Mouse (Mus musculus) left cerebral cortex, postnatal 36 days (tissue): ENCODE data around the gene Mecom. TPM values are rescaled to one million over a fixed set of nuclear protein-coding genes. Genes with fewer than 3 reads are reported as not detected.
A peak's percentile ranks its signal among the peaks of the same experiment; 100 is the strongest.

Source experiments
- DNase-seq, 2 experiments: peaks; one replicate each; pipeline ENCODE4 v3.0.0; 2021 to 2022; ENCODE audit warnings: low spot score in 2 of 2, mixed read lengths in 1 of 2
- intact Hi-C: fragments of 180-260 bp; cut with DNase I; formaldehyde crosslinking; loops from one replicate; pipeline ENCODE4 v1.15.1; 2025
- total RNA-seq, 2 experiments: library from RNA; stranded (reverse); gene quantifications; 2 replicates each; pipeline ENCODE4 v1.2.3; 2021

The Mecom gene
- total RNA-seq, 2 experiments from 2014 or later = 2.2 to 5.0 TPM

- DNase-seq = no peak
- intact Hi-C loops = no loop called here
Observed at GRCm38 (mm10) chr3:30392662-30393061, 155.1 kb downstream of the Mecom start.

GRCm38 (mm10) chr3:30392218-30392617 is 155.6 kb downstream of the Mecom start:
- intact Hi-C loops = no loop called here

DNA sequence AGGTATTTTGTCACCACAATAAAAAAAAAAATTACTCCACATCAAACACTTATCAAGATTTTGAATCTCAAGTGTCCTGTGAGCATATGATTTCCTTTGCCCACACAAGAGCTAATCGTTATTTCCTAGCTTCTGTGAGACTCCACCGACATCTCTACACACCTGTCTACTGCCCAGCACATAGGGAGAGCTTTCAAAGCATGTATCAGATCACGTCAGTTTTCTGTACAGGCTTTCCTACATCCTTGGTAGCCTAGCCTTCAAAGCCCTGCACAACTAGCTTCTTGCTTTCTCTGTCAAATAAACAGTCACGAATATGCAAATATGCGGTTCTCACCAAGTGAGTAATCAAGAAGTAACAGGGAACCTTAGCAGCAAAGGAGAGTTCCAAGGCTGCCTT is 157.5 kb downstream of the Mecom start:
- intact Hi-C loops = no loop called here
- DNase-seq = no peak

More at GRCm38 (mm10) chr3:30392218-30392617, 155.6 kb downstream of the Mecom start:
- DNase-seq = no peak

DNA sequence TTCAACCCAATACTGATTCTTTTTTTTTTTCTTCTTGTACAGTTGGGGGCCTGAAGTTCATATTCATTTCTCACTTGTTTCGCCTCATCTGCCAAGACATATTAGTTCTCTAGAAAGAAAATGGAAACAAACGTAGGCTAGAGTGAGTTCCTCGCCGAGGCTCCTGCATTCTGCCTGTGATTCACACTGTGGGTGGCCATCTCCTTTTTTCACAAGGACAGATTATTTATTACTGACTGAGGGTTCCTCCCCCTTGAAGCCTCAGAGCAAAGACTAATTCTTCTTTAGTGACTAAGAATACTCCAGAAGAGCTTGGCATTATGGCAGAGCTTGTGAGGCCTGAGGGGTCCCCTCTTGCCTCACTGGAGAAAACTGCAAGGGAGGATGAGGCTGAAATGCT is 167.5 kb downstream of the Mecom start:
- intact Hi-C loops = no loop called here
- DNase-seq = peak in 1 of 2 experiments; percentile 6

DNA sequence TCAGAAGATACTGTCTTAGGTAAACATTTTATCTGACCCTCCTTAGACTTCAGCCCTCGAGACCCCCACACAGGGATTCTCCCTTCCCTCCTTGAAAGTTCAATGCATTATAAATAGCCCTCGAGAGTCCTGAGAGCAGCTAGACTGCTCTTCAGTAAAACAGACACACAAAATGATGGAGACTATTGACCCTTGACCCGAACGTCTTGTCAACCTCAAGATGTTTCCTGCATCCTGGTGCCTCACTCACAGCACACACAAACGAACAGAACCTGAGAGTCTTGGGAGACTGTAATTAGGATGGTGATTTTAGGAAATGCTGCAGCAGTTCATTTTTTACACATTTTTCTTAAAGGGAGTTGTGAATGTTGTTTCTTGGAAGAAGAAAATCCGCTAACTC is 168.5 kb downstream of the Mecom start:
- no peak for DNase-seq
- intact Hi-C loops = no loop called here

GRCm38 (mm10) chr3:30371472-30371871 is 176.3 kb downstream of the Mecom start:
- intact Hi-C loops = no loop called here
- no peak for DNase-seq

DNA sequence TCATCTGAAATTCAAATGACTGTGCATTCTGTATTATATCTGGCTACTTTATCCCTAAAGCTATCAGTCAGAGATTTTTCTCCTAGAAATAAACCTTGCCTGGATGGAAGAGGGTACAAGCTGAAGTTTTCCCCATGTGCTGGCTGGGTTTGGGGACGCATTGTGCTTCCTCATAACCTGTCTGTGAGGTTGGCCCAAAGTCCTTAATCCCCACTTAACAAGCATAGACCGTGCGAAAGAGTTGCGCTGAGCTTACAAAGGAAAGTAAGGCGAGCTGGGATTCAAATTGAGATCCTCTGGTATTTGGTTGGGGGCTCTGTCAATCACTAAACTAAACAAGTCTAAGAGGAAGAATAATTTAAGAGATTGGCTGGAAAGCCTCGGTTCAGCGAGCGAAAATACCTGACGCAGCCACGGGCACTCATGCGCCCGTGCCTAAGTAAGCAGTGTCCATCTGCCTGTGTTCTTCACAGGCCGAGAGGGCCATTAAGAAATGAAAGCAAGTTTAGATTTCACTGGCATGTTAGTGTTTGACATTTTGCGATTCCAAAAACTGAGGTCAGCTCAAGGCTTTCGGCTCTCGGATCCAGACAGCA is 176.8 kb downstream of the Mecom start:
- intact Hi-C loops = no loop called here
- DNase-seq = no peak

DNA sequence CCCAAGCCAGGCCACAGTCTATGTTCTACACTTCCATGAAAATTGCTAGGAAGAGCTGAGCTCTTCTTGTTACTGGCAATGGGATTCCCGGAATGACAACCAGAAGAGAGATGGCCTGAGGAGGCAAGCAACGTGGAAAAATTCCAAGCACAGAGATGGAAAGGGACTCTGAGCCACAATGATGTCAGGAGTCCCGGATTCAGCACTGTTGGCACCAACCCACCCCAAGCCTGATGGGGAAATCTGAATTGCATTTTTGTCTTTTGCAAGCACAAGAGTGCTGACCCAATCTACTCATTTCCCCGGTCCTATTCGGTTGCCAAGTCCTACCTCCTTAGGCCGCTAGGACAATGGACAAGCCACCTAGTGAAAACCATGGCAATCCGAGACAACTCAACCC is 181.2 kb downstream of the Mecom start:
- no peak for DNase-seq
- intact Hi-C loops = no loop called here

GRCm38 (mm10) chr3:30361190-30361589 is 186.6 kb downstream of the Mecom start:
- intact Hi-C loops = no loop called here
- no peak for DNase-seq

DNA sequence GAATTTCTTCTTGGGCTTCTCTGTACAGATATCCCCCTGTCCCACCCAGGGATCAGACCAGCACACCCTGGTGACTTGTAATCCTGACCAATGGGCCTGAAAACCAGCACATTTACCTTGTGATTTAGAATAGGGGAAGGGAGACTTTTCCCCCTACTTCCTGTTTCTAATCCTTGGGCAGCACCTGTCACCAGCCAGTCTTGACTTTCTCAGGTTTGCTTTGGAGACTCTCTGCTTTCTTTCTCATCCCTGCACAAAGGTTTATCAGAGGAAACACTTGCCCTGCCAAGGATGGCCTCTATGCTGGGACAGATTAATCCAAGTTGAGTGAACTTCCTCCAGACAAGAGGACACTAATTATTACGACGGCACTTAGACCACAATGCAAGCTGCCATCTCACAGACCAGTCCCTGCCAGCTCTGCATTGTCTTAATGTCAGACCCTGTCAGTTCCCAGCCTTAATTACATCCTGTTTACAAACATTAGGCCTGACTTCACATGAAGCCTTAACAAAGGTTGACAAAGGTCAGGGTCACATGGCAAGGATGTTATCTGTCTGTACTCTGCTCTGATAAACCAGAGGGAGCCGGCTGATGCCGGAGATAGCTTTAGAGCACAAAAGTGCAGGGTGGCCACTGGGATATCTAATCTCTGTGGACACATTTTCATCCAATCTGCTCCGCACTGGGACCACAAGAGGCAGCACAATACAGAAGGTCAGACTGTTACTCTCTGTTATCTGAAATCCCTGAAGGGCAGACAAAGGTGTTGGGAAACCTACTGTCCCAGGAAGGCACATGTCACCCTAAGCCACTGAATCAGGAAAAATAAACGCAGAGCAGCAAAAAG is 193.7 kb downstream of the Mecom start:
- no peak for DNase-seq
- intact Hi-C loops = no loop called here

GRCm38 (mm10) chr3:30349279-30349678 is 198.5 kb downstream of the Mecom start:
- no peak for DNase-seq
- intact Hi-C loops = no loop called here

GRCm38 (mm10) chr3:30344151-30344550 is 203.7 kb downstream of the Mecom start:
- DNase-seq = no peak
- intact Hi-C loops = no loop called here

DNA sequence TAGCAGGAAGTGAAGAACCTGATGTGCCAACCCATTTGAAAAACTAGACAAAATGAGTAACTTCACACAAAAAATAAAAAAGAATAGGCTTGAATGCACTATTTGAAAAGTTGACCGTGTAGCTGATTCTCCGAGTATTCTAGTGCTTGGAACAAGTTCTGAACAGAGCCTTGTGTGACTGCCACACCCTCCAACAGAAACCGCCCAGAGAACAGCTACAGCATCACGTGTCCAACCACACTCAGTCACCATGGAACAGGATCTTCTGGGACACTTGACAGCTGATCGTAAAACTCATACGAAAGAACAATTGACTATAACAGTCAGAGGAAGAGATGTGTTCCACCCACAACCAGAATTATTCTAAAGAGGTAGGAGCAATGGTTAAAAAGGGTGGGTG is 215.5 kb downstream of the Mecom start:
- intact Hi-C loops = no loop called here
- DNase-seq = no peak

GRCm38 (mm10) chr3:30330476-30330875 is 217.3 kb downstream of the Mecom start:
- DNase-seq = no peak
- intact Hi-C loops = no loop called here

DNA sequence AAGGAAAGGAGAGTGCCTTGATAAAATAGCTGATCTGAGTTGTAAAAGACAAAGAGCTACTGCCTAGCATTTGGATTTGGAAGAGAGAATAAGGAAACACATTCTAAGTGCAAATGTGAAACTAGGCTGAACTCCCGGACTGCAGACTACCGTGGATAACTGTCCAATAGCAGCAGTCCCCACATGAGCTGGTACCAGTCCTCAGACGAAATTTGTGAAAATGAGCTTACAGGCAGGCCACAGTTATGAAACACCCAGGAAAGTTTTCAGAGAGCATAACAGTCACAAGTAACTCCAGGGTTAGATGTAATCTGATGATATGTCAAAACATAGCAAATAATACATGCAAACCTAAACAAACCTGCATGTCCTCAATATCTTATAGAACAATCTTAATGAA is 217.8 kb downstream of the Mecom start:
- intact Hi-C loops = no loop called here
- DNase-seq = no peak

DNA sequence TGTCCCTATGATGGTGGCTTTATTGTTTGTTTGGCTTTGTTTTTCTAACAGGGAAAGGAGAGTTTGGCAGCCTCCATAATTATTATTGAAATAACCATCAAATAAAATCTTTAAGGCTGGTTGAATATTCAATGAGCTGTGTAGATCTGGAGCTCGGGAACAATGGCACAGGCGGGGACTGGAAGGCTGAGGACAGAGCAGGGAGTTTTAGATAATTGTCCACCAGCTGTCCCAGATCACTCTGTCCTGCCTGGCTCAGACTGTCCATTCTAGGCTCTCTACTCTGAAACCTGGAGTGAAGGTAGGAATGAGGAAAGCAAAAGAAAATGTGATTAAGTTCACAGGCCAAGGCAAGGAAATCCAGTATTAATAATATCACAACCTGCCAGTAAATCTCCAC is 232.9 kb downstream of the Mecom start:
- DNase-seq = no peak
- intact Hi-C loops = no loop called here

- no peak for DNase-seq
- intact Hi-C loops = no loop called here
Observed at GRCm38 (mm10) chr3:30308081-30308480, 239.7 kb downstream of the Mecom start.

DNA sequence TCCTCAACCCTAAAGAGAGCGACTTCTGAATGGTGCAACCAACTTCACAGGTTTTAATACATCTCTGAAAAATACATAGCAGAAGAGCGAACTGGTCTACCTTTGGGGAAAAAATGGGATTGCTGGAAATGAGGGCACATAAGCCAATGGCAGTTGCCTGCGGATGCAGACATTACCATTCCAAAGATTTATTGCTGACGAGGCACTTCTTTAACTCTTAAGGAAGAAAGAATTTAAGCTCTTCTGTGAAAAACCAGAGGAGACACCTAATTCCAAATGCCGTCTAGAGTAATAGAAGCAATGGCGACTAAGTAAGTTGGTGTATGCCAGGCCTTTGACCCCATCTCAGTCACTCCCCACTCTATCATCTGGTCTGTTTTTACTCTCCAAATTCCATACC is 240.2 kb downstream of the Mecom start:
- DNase-seq = no peak
- intact Hi-C loops = no loop called here

DNA sequence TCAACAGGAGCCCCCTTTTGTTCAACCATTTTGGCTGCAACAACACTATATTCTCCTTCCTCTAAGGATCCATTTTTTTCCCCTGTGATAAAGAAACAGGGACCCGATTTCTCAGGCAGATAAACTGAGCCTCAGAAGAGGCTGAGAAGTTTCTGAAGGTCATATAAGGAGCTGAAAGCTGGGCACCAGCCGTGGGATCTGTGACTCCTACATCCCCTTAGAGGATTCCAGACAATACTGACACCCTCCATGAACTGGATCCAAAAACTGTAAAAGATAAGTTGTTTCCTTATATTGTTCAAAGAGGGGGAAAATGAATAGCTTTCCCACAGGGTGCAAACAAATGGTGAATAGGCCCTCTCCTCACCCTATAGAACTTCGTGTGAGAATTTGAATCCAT is 241.7 kb downstream of the Mecom start:
- DNase-seq = no peak
- intact Hi-C loops = no loop called here

DNA sequence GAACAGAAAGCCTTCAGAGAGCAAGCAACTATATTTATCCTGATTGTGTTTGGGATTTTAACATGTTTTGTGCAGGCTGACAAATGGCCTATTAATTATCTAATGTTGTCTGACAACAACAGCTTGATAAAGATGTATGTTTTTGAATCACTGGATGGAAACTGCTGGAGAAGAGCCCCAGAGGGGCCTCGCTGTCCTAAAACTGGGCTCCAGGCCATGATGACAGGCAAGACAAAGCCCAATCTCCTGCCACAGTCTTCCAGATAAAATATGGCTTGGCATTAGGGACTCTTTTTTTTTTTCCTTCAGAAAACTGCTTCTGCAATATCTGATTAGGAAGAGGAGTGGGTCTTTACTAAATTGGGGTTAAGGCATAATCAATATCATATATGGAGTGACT is 248.3 kb downstream of the Mecom start:
- intact Hi-C loops = no loop called here
- no peak for DNase-seq

DNA sequence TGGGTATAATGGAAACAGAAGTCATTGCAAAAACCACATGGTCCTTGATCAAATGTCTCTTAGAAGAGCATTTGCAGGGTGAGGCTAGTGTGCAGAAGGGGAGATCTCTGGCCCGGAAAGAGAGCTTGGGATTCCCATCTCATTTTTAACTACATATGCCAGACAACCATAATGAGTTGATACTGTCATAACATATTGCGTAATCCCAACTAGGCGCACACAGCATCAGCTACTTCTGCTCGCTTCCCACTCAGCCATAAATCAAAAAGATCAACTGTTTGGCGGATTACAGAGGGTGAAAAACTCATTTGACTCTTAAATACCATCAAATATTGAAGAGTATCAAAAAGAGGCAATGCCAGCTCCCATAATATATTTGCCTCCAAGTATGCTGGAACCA is 253.4 kb downstream of the Mecom start:
- no peak for DNase-seq

More for the DNA sequence above, 253.4 kb downstream of the Mecom start:
- intact Hi-C loops = no loop called here
